Mouse (Mus musculus) neural tube, embryonic 15.5 days (tissue): ENCODE data around the gene BC017158. TPM values are rescaled to one million over a fixed set of nuclear protein-coding genes. Genes with fewer than 3 reads are reported as not detected.

ENCODE experiments used
- ATAC-seq: fragments of 200-750 bp; cut with Nextera tagmentation; 2 replicates; pipeline ENCODE4 v1.8.0; 2017; ENCODE audit warnings: mild to moderate bottlenecking, moderate TSS enrichment, moderate library complexity; ENCODE audit not compliant: low FRiP score
- H3K27ac ChIP-seq: fragments of 300-500 bp; sonication (generic); replicated peaks from 2 replicates; pipeline ENCODE4 v1.5.1; 2015; ENCODE audit warnings: mild to moderate bottlenecking, inconsistent platforms
- H3K27me3 ChIP-seq: fragments of 300-500 bp; sonication (generic); replicated peaks from 2 replicates; pipeline ENCODE4 v1.6.1; 2015; ENCODE audit warnings: inconsistent platforms
- H3K36me3 ChIP-seq: fragments of 300-500 bp; sonication (generic); 2 replicates; pipeline ENCODE4 v1.6.1; 2015; ENCODE audit warnings: inconsistent platforms
- H3K4me1 ChIP-seq: fragments of 300-500 bp; sonication (generic); 2 replicates; pipeline ENCODE4 v1.6.1; 2015; ENCODE audit warnings: inconsistent platforms
- H3K4me2 ChIP-seq: fragments of 300-500 bp; sonication (generic); 2 replicates; pipeline ENCODE4 v1.6.1; 2015; ENCODE audit warnings: inconsistent platforms, mild to moderate bottlenecking, moderate library complexity
- H3K4me3 ChIP-seq: fragments of 300-500 bp; sonication (generic); replicated peaks from 2 replicates; pipeline ENCODE4 v1.5.1; 2015; ENCODE audit warnings: mild to moderate bottlenecking, inconsistent platforms
- H3K9ac ChIP-seq: fragments of 300-500 bp; sonication (generic); replicated peaks from 2 replicates; pipeline ENCODE4 v1.6.1; 2015; ENCODE audit warnings: mild to moderate bottlenecking, inconsistent platforms
- H3K9me3 ChIP-seq: fragments of 300-500 bp; sonication (generic); replicated peaks from 2 replicates; pipeline ENCODE4 v1.6.1; 2016; ENCODE audit warnings: inconsistent platforms
- WGBS: fragments of 180-500 bp; shearing (Covaris S2); methylation state at CpG from one replicate; pipeline ENCODE4 v1.1.7; 2015; ENCODE audit warnings: mixed read lengths; 5-methylcytosine and 5-hydroxymethylcytosine counted together
- polyA plus RNA-seq: library from polyadenylated mRNA; unstranded; fragments of >200 nt; fragmentation: Nextera tagmentation; extraction: Ambion mirVana; gene quantifications from 2 replicates; pipeline ENCODE4 v1.2.1, GENCODE M21; 2015

Gene BC017158
- polyA plus RNA-seq, 1 experiment from 2014 or later, result 22.7 TPM

DNA sequence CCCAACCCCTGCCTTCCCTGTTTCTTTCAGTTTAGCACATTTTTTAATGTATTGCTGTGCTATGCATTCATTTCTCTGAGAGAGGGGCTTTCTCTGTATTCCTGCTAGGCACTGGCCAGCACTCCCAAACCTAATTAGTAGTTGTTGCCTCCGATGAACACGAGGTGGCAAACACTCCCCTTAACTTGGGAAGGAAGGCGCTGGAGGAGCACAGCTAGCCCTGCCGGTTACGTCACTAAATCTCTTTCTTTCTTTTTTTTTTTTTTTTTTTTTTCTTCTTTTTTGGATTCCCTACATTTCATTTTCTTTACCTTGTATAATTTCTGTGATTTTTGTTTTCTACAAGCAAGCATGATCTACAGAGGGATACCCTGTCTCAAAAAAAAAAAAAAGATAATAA lies 6.9 kb upstream of the BC017158 start:
- Histone ChIP-seq H3K4me2 (no peak overlapping the region), H3K36me3 (no peaks in the 10 kb centered on the region), H3K9ac (no peak overlapping the region), H3K27me3 (no peaks in the 10 kb centered on the region), H3K4me3 (no peak overlapping the region), H3K4me1 (0 out of 2 replicates have a peak, but pooled peaks cover 2% of the 10 kb centered on the region), H3K9me3 (no peaks in the 10 kb centered on the region), H3K27ac (no peak overlapping the region)
- WGBS, result 6% methylated on average over 5 of the region's 5 CpGs
- ATAC-seq, result peak; percentile 86; the same call in 1 of the 2 replicates

DNA sequence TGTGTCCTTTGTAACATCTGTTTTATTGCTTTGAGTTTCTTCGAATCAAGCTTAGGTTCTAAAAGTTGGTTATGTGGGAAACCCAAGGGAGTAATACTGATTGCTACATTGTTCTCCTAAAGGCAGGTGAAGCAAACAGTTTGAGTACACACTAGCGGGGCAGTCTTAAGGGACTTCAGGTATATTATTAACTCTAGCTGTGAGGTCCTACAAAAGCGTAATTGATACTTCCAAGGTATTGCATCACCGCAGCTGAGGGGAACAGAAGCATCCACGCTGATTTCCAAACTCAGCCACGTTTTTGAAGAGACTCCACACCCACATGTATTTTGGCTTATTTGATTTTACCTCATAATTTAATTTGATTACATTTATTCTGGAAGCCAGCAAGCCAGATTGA lies 6.2 kb upstream of the BC017158 start:
- H3K4me3 ChIP-seq, result no peak overlapping the region
- H3K9me3 ChIP-seq, result no peaks in the 10 kb centered on the region
- H3K27me3 ChIP-seq, result no peaks in the 10 kb centered on the region
- H3K4me2 ChIP-seq, result no peak overlapping the region
- WGBS, result 66% methylated on average over 6 of the region's 6 CpGs
- ATAC-seq, result no peak
- H3K27ac ChIP-seq, result no peak overlapping the region
- no peaks in the 10 kb centered on the region for H3K4me1 ChIP-seq
- H3K9ac ChIP-seq, result no peak overlapping the region
- H3K36me3 ChIP-seq, result no peaks in the 10 kb centered on the region

- no peaks in the 10 kb centered on the region for H3K36me3 ChIP-seq
- no peak overlapping the region for H3K4me2 ChIP-seq
- H3K4me1 ChIP-seq, result peaks cover 14% of the 10 kb centered on the region
- ATAC-seq, result no peak
- H3K9ac ChIP-seq, result no peak overlapping the region
- H3K4me3 ChIP-seq, result no peak overlapping the region
- H3K27me3 ChIP-seq, result no peaks in the 10 kb centered on the region
- H3K27ac ChIP-seq, result no peak overlapping the region
- H3K9me3 ChIP-seq, result no peaks in the 10 kb centered on the region
- 81% methylated on average over 3 of the region's 3 CpGs for WGBS
Measured at GRCm38 (mm10) chr7:128302151-128302550, 4.2 kb upstream of the BC017158 start.

- no peak overlapping the region for H3K4me3 ChIP-seq
- no peaks in the 10 kb centered on the region for H3K27me3 ChIP-seq
- H3K4me1 ChIP-seq, result peaks cover 24% of the 10 kb centered on the region
- no peaks in the 10 kb centered on the region for H3K36me3 ChIP-seq
- H3K27ac ChIP-seq, result no peak overlapping the region
- H3K4me2 ChIP-seq, result no peak overlapping the region
- WGBS, result 88% methylated on average over 3 of the region's 3 CpGs
- ATAC-seq, result no peak
- H3K9ac ChIP-seq, result no peak overlapping the region
- no peaks in the 10 kb centered on the region for H3K9me3 ChIP-seq
Measured at GRCm38 (mm10) chr7:128300952-128301351, 3.0 kb upstream of the BC017158 start.

DNA sequence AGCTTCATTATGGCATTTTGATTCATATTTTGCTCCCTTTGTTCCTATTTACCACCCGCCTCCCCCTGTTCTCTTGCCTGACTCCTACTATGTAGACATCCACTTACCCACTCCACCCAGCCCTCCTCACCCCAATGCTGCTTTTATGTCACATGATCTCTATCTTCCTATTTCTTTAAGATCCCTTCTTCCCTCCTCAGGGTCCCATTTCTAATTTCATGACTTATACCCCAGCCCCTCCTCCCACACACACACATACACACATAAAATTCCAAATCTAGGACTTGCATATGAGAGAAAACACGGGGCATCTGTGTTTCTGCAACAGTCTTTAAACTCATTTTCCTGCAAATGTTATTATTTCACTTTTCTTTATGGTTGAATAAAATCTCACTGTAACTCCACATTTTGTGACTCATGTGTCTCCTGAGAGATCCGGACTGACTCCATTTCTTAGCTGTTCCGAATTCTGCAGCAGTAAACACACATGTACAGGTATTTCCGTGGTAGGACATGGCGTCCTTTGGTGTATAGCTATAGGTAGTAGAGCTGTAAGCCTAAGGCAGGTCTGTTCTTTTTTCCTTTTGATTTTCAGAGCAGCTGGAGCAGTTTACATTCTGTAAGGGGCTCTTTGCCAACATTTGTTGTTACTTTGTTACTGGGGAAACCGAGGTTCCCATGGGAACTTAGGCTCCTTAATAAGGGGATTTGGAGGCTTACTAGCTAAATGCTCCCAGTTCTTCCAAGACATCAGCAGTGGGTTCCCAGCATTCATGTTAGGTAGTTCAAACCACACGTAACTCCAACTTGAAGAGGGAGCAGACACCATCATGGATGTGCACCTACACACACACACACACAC lies 742 bp upstream of the BC017158 start:
- H3K4me2 ChIP-seq, result peak overlapping the region; percentile 89
- peaks cover 24% of the 10 kb centered on the region for H3K4me1 ChIP-seq
- 72% methylated on average over 8 of the region's 8 CpGs for WGBS
- H3K9ac ChIP-seq, result no peak overlapping the region
- no peaks in the 10 kb centered on the region for H3K36me3 ChIP-seq
- H3K9me3 ChIP-seq, result no peaks in the 10 kb centered on the region
- ATAC-seq, result no peak
- peak overlapping the region; percentile 82; the same call in 1 of the 2 replicates for H3K27ac ChIP-seq
- peak overlapping the region; percentile 94 for H3K4me3 ChIP-seq
- H3K27me3 ChIP-seq, result no peaks in the 10 kb centered on the region

GRCm38 (mm10) chr7:128297291-128297616 lies 716 bp downstream of the BC017158 start:
- ATAC-seq, result no peak
- peaks cover 4% of the 10 kb centered on the region; the same call in 1 of the 2 replicates for H3K36me3 ChIP-seq
- H3K9ac ChIP-seq, result peak overlapping the region; percentile 92
- H3K4me2 ChIP-seq, result peak overlapping the region; percentile 89
- H3K9me3 ChIP-seq, result no peaks in the 10 kb centered on the region
- H3K27ac ChIP-seq, result peak overlapping the region; percentile 82
- WGBS, result 31% methylated on average over 10 of the region's 10 CpGs
- H3K4me3 ChIP-seq, result peak overlapping the region; percentile 94
- H3K27me3 ChIP-seq, result no peaks in the 10 kb centered on the region
- peaks cover 24% of the 10 kb centered on the region for H3K4me1 ChIP-seq

DNA sequence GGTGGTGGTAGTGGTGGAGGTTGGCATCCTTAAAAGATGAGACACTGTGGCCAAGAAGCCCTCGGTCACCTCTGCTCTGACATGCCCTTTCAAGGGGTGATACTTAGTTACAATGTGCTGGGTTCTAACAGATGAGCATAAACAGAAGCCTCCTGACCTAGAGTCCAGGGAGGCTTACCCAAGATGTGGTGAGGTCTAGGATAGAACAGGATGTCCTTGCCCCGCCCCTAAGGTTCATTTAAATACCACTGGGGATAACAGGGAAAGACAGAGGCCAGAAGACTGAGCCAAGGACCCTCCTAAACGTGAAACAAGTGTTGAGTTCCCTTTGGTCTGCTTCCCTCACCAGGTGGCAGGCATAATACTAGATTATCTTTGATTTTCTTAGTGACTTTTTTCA lies 1.5 kb downstream of the BC017158 start:
- H3K4me2 ChIP-seq, result peak overlapping the region; percentile 89; the same call in 1 of the 2 replicates
- no peak for ATAC-seq
- 67% methylated on average over 3 of the region's 3 CpGs for WGBS

DNA sequence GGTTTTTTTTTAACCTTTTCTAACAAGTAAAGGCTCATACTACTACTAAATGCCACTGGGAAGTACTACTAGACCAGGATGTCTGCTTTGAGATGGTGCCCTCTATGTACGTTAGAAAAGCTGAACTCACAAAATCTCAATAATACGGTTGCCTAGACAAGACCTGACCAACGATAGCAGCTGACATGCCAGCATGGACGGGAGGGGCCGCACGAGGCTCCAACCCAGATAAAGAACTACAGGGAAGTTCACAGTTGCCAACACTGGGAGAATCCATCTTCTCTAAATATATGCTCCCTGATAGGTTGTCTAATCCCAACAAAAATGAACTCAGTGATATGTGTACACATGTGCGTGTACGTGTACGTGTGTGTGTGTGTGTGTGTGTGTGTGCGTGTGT lies 3.2 kb downstream of the BC017158 start:
- no peak overlapping the region for H3K27ac ChIP-seq
- H3K27me3 ChIP-seq, result no peaks in the 10 kb centered on the region
- peaks cover 19% of the 10 kb centered on the region for H3K36me3 ChIP-seq
- H3K9me3 ChIP-seq, result no peaks in the 10 kb centered on the region
- peaks cover 24% of the 10 kb centered on the region for H3K4me1 ChIP-seq
- no peak overlapping the region for H3K9ac ChIP-seq
- H3K4me2 ChIP-seq, result no peak overlapping the region
- H3K4me3 ChIP-seq, result no peak overlapping the region
- ATAC-seq, result no peak
- 95% methylated on average over 10 of the region's 10 CpGs for WGBS

More for the DNA sequence above, 1.5 kb downstream of the BC017158 start:
- Histone ChIP-seq H3K36me3 (peaks cover 5% of the 10 kb centered on the region; the same call in 1 of the 2 replicates), H3K4me1 (peaks cover 24% of the 10 kb centered on the region), H3K9ac (no peak overlapping the region), H3K27me3 (no peaks in the 10 kb centered on the region), H3K4me3 (no peak overlapping the region), H3K9me3 (no peaks in the 10 kb centered on the region), H3K27ac (no peak overlapping the region)

DNA sequence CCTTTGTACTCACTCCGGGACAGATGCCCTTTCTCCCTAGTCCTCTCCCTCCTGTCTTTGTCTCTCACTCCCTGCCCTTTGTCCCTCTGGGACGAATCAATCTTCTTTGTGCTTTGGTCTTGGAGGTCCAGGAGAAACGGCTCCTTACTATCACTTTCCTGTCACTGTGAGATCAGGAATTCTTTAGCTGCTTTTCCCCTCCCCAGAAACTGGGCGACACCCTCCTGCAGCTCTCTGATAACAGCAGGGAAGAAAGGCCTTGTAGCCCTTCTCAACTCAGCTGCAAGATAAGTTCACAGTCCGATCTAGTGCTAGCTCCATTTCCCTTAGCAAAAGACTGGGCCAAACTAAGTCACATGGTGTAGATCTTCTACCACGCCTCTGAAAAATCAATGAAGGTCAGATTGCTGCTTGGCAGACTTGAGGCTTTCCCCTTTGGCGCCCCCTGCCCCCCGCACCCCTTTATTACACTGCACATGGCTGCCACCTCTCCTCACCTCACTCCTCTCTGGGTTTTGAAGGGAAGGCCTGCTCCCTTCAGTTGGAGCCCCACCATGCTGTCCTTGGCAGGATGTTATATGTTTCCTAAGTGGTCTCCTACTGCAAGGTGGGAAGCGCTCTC lies 8.9 kb downstream of the BC017158 start:
- Histone ChIP-seq H3K4me2 (no peak overlapping the region), H3K27me3 (no peaks in the 10 kb centered on the region), H3K27ac (no peak overlapping the region), H3K36me3 (peaks cover 33% of the 10 kb centered on the region), H3K4me3 (no peak overlapping the region), H3K4me1 (peaks cover 2% of the 10 kb centered on the region), H3K9ac (no peak overlapping the region), H3K9me3 (no peaks in the 10 kb centered on the region)
- 12% methylated on average over 9 of the region's 9 CpGs for WGBS
- no peak for ATAC-seq

DNA sequence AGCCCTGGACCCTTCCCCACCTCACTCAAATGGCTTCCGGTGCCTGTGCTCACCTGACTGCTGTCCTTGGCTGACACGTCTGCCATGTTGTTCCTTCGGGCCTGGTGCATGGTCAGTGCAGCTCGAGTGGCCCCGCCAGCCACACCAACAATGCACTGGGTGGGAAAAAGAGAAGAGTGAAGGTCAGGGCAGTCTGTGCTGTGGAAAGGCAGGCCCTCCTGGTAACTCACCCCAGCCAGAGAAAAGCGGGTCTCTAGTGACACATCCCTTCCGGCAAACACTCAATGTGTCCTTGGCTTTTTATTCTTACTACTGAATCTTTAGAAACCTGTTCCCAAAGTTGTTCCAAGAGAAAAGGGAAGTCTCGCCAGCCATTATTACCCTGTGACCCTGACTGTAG lies 12.9 kb downstream of the BC017158 start:
- no peak overlapping the region for H3K27ac ChIP-seq
- no peak overlapping the region for H3K4me2 ChIP-seq
- 91% methylated on average over 8 of the region's 8 CpGs for WGBS
- no peaks in the 10 kb centered on the region for H3K9me3 ChIP-seq
- H3K4me1 ChIP-seq, result peaks cover 6% of the 10 kb centered on the region
- peaks cover 17% of the 10 kb centered on the region for H3K36me3 ChIP-seq
- H3K9ac ChIP-seq, result no peak overlapping the region
- H3K4me3 ChIP-seq, result no peak overlapping the region
- no peak for ATAC-seq
- H3K27me3 ChIP-seq, result no peaks in the 10 kb centered on the region

DNA sequence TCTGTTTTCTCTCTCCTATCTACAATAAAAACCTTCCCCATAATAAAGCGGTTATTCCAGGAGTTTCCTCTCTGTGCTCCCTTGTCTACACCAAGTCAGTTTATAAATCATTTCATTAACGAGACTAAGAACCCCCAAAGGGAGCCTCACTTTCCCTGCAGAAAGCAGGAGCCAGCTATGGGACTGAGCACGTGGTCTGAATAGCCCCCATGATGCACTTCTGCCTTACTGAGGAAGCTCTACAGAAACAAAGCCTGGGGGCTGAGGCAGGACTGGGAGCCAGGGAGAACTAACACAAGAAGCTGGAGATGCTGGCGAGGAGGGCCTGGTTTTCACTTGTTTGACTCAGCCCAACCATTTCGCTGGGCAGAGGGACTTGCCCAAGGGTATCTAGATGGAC lies 13.9 kb downstream of the BC017158 start:
- Histone ChIP-seq H3K27ac (no peak overlapping the region; the same call in 1 of the 2 replicates), H3K4me2 (no peak overlapping the region), H3K27me3 (no peaks in the 10 kb centered on the region), H3K36me3 (peaks cover 14% of the 10 kb centered on the region), H3K4me3 (no peak overlapping the region), H3K9ac (no peak overlapping the region), H3K9me3 (no peaks in the 10 kb centered on the region), H3K4me1 (peaks cover 6% of the 10 kb centered on the region)
- ATAC-seq, result no peak
- WGBS, result 34% methylated on average over 5 of the region's 5 CpGs
